Mouse (Mus musculus) heart, postnatal 0 days (tissue): Measurements from ENCODE around the gene Gpsm2.

Source experiments
- CTCF ChIP-seq: IDR thresholded peaks from 2 replicates; pipeline ENCODE4 v1.5.1; 2016; ENCODE audit warnings: antibody characterized with exemption, control low read depth, low read depth
- EP300 ChIP-seq: IDR thresholded peaks from 2 replicates; pipeline ENCODE4 v1.6.1; 2016; ENCODE audit warnings: antibody characterized with exemption, low read depth

DNA sequence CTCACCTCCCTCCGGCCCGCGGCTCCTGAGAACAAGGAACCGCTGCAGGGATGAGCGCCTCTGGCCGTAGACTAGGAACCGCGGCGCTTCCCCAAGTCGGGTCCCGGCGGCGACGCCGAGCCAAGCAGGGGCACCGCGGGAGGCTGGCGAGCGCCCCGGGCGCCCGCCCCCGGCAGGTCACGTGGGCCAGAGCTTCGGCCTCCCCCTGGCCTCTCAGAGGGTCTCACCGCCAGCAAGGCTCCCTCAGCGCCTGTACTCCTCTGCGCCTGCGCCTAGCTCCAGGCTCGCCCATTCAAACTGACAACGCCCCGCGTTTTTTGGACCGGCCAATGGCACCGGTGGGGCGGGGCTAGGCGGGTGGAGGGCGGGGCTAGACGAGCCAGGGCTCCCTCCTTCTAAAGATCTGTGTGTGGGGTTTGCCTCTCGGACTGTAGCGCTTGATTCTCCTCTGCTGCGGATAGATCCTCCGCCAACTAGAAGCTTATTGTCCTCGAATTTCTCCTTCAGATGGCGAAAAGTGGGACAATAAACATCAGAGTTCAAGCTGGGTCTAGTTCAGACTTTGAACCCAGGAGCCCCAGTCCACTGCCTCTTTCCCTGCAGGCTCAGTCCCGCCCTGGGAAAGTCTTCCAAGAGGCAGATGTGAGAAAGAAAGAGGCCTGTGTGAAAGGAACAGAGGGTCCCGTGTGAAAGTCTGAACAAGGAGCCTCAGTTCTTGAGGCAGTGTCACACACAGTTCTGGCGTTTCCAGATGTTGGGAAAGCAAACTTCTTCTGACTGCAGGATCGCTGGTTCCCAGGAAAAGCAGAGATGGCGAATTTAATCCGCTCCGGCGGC, at the start of gene Gpsm2:
- TF ChIP-seq CTCF: no peak
- no peak for TF ChIP-seq EP300
